Mouse (Mus musculus) erythroblast, adult 5-6 weeks (primary cell): ENCODE results near the gene Rtl3. TPM values are rescaled to one million over a fixed set of nuclear protein-coding genes. Genes with fewer than 3 reads are reported as not detected.

ENCODE experiments used
- ATAC-seq: replicated peaks from 2 replicates; pipeline ENCODE4 v1.8.0; 2016; ENCODE audit warnings: moderate number of reproducible peaks, mild to moderate bottlenecking, moderate TSS enrichment, inconsistent platforms; ENCODE audit not compliant: poor library complexity, low FRiP score, severe bottlenecking
- total RNA-seq, 2 experiments: library from RNA; stranded (forward) in 1 of 2; stranded (reverse) in 1 of 2; fragments of 150-400 nt in 1 of 2; fragments of 200-764, 138-1000 nt in 1 of 2; gene quantifications; 2 replicates each; pipeline versions ENCODE4 v1.2.3 to v1.2.4; 2015 to 2017; ENCODE audit warnings: low replicate concordance in 2 of 2

Gene Rtl3
- total RNA-seq (2015; ENCODE audit: low replicate concordance), result not detected in 2 replicates
- total RNA-seq (2017; ENCODE audit: low replicate concordance), result not detected in 2 replicates

GRCm38 (mm10) chrX:106840409-106840808 lies at the start of gene Rtl3:
Gene Rtl3, minus strand, starts transcription at chrX:106840644.
- no peak for ATAC-seq

- ATAC-seq, result no peak
These were observed 31.9 kb upstream of the Rtl3 start for GRCm38 (mm10) chrX:106872315-106872714.

- no peak for ATAC-seq
These were observed 31.4 kb upstream of the Rtl3 start for GRCm38 (mm10) chrX:106871894-106872293.

- no peak for ATAC-seq
These were observed 31.0 kb upstream of the Rtl3 start for GRCm38 (mm10) chrX:106871426-106871825.

- no peak for ATAC-seq
These were observed 13.3 kb upstream of the Rtl3 start for GRCm38 (mm10) chrX:106853523-106854300.

- no peak for ATAC-seq
These were observed 853 bp downstream of the Rtl3 start for GRCm38 (mm10) chrX:106839591-106839990.

GRCm38 (mm10) chrX:106830494-106830893 lies 9.9 kb downstream of the Rtl3 start:
- no peak for ATAC-seq

- no peak for ATAC-seq
These were observed 30.8 kb downstream of the Rtl3 start for GRCm38 (mm10) chrX:106809560-106810226.

- ATAC-seq, result no peak
These were observed 36.1 kb downstream of the Rtl3 start for GRCm38 (mm10) chrX:106804387-106804786.

- ATAC-seq, result no peak
These were observed 45.8 kb downstream of the Rtl3 start for GRCm38 (mm10) chrX:106794686-106795085.

Other genes with a start within 250 kb of the Rtl3 start
- 0.19 and 3.6 TPM in 2 replicates for gene Cysltr1, start 237.0 kb downstream of the Rtl3 start, total RNA-seq (2015; ENCODE audit: low replicate concordance)
- gene Cysltr1, start 237.0 kb downstream of the Rtl3 start, total RNA-seq (2017; ENCODE audit: low replicate concordance), result 0.42 and 3.0 TPM in 2 replicates
- gene Lpar4, start 80.0 kb upstream of the Rtl3 start, total RNA-seq (2015; ENCODE audit: low replicate concordance), result not detected in 2 replicates
- not detected in 2 replicates for gene Lpar4, start 80.0 kb upstream of the Rtl3 start, total RNA-seq (2017; ENCODE audit: low replicate concordance)
- 2.3 TPM in 1 of 2 replicates, not detected in the other for gene P2ry10, start 247.8 kb upstream of the Rtl3 start, total RNA-seq (2015; ENCODE audit: low replicate concordance)
- gene P2ry10, start 247.8 kb upstream of the Rtl3 start, total RNA-seq (2017; ENCODE audit: low replicate concordance), result 0.70 and 1.4 TPM in 2 replicates